Comparison of ENCODE assay signal across 7 mouse cellular contexts in genomic region chr12:15849861-15850294, GRCm38 (mm10). TPM values are rescaled to one million over a fixed set of nuclear protein-coding genes. Genes with fewer than 3 reads are reported as not detected.
DNase-seq lines count a peak whose midpoint lies in the region.

No protein-coding gene starts in this region.

- DNase-seq in Muller cell, postnatal 12 days (ENCODE audit: inconsistent ontology term) = peak; percentile 52
- DNase-seq in adrenal gland, postnatal 25 days = peak; percentile 20
- DNase-seq in gonadal fat pad, adult 2 months (ENCODE audit: low read depth) = peak; percentile 99
- peak; percentile 67 to 88 for DNase-seq in kidney, postnatal 36 days
- no peak for DNase-seq in frontal cortex, postnatal 25 days (ENCODE audit: low spot score in 2 of 2)
- DNase-seq in thymus, postnatal 10 days (ENCODE audit: low spot score in 2 of 2) = no peak
- DNase-seq in spleen, adult 18-20 months = no peak

RNA-seq across cellular contexts. Expression of gene Trib2, which starts 33.2 kb away (rescaled TPM):
- total RNA-seq in adrenal gland, postnatal 25 days (2021) = 12.3 and 12.9 TPM in 2 replicates
- 12.5 and 12.6 TPM in 2 replicates for polyA plus RNA-seq in gonadal fat pad, adult 2 months (2012; rRNA removed)

Comparison
In these comparisons a context has a peak if more than half of its experiments do, and no peak if none do; other contexts are left out.
1. DNase-seq: peak in Muller cell, postnatal 12 days (single experiment), adrenal gland, postnatal 25 days (single experiment), gonadal fat pad, adult 2 months (single experiment) and kidney, postnatal 36 days (2 of 2); none in frontal cortex, postnatal 25 days (0 of 2), thymus, postnatal 10 days (0 of 2) and spleen, adult 18-20 months (0 of 2).